Mouse (Mus musculus): ENCODE results near the gene Prdm15. TPM values are rescaled to one million over a fixed set of nuclear protein-coding genes. Genes with fewer than 3 reads are reported as not detected.

Prdm15 gene
- polyA plus RNA-seq, 1 experiment from 2014 or later = 9.4 TPM

Small RNAs within 50 kb of the gene (microRNA-seq; reads per million reads assigned to microRNA genes)
- not detected for gene Mir6964

Other genes starting within 250 kb of the Prdm15 start
- gene Tmprss2, start 240.7 kb downstream of the Prdm15 start, polyA plus RNA-seq (2015; fragmentation: Nextera tagmentation; extraction: Ambion mirVana) = 1.1 TPM in 1 of 2 replicates, not detected in the other
- 0.27 and 3.4 TPM in 2 replicates for gene Ripk4, start 88.1 kb downstream of the Prdm15 start, polyA plus RNA-seq (2015; fragmentation: Nextera tagmentation; extraction: Ambion mirVana)
- 18.4 and 20.6 TPM in 2 replicates for gene C2cd2, start 110.7 kb upstream of the Prdm15 start, polyA plus RNA-seq (2015; fragmentation: Nextera tagmentation; extraction: Ambion mirVana)
- 11.8 and 12.3 TPM in 2 replicates for gene Zbtb21, start 110.8 kb upstream of the Prdm15 start, polyA plus RNA-seq (2015; fragmentation: Nextera tagmentation; extraction: Ambion mirVana)
- gene B230307C23Rik, start 145.5 kb upstream of the Prdm15 start, polyA plus RNA-seq (2015; fragmentation: Nextera tagmentation; extraction: Ambion mirVana) = 17.7 and 20.1 TPM in 2 replicates
- gene A630089N07Rik, start 230.6 kb upstream of the Prdm15 start, polyA plus RNA-seq (2015; fragmentation: Nextera tagmentation; extraction: Ambion mirVana) = 12.6 and 15.5 TPM in 2 replicates

All from neural tube, embryonic 15.5 days (tissue).